Mouse (Mus musculus): ENCODE measurements around the gene Men1. TPM values are rescaled to one million over a fixed set of nuclear protein-coding genes. Genes with fewer than 3 reads are reported as not detected.
"Not testable (repeated sequence)": the region's sequence is repeated elsewhere in the genome, so short reads cannot be mapped to it uniquely, and the experiment has no call there.

The Men1 gene
- total RNA-seq (2017): 29.5 and 33.6 TPM in 2 replicates

DNA sequence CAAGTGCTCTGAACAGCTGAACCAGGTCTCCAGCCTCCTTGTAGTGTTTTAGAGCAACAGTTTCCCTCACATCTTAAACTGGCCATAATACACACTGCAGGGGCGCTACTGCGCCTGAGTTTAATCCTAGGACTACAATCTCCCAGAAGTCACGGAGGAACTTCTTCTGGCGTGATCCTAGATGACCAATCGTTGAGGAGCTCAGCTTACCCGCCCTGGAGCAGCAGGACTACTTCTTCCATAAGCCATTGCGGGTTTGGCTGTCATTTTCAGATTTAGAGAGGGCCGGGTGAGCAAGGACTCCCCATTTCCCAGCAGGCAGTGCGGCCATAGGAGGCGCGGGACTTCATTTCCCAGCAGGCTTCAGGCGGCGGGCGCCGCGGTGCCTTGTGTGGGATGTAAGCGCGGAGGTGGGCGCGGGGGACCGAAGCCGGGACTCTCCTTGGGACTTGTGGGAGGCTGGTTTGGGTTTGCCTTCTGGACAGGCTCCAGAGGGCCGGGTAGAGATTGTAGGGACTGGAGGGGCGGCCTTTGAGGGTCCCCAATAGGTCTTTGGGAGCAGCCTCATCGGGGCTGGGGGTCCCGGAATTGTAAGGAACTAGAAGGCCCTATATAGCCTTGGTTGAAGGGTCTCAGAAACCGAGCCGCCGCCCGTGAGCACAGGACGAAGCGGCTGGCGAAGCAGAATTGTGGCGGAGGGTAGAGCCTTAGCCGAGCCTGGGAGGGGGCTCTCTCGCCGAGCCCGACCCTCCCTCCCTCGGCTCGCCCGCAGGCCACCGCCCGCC, at the start of gene Men1:
TSS of gene Men1 (plus strand) at position 307 of the 785 bp plus-strand sequence.
- ATAC-seq (ENCODE audit: extremely low read depth, insufficient number of reproducible peaks, low FRiP score, poor library complexity, severe bottlenecking): peak; percentile 87

DNA sequence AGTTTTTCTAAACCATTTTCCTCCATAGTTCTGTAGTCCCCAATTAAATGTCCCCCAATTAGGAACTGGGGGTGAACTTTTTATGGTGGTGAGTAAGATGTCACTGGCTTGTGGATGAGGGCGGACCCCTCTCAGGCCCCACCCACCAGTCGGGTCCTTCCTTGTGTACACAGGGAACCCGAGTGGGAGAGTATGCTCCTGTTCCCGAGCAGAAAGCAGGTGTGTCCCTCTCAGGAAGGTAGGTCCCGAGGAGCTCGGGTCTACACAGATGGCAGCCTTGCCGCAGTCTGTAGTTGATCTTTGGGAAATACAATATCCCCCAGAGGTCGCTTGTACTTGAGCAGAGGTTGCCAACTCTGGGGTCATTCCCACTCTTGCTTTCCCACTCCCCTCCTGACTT, 49.6 kb upstream of the Men1 start:
- no peak for ATAC-seq (ENCODE audit: extremely low read depth, insufficient number of reproducible peaks, low FRiP score, poor library complexity, severe bottlenecking)

DNA sequence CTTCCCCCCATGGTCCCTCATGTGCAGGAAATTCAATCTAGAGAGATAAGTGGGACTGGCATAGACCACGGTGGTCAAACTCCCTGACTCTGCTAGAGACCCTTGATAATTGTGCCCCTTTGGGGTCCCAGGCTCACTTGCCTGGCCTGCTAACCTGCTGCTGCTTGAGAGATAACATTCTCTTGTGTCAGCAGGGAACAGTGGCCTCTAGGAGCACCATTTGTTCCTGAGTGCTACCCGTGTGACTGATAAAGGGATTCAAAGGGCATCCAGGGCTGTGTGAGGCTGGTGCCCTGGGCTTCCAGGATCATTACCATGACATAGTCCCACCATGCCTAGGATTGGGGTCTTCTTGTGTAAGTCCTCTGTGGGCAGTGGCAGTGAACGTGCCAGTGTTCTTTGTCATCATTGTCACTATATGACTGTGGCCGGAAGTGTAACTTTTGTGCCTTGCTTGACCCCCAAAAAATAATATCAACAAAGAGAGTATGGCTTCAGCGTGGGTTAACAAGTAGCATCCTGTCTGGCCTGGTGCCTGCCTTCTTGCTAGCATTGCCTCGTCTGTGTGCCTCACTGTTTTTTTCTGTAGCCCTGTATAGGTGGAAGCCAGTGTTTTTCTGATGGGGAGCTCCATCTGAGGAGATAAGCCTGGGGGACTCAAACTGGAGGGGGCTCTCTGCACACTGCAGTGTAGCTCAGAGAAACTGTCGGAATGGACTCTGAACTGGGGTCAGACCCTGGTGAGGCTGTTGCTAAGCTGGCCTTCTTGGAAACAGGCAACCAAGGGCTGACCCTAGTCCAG, 48.9 kb upstream of the Men1 start:
- ATAC-seq (ENCODE audit: extremely low read depth, insufficient number of reproducible peaks, low FRiP score, poor library complexity, severe bottlenecking): no peak

DNA sequence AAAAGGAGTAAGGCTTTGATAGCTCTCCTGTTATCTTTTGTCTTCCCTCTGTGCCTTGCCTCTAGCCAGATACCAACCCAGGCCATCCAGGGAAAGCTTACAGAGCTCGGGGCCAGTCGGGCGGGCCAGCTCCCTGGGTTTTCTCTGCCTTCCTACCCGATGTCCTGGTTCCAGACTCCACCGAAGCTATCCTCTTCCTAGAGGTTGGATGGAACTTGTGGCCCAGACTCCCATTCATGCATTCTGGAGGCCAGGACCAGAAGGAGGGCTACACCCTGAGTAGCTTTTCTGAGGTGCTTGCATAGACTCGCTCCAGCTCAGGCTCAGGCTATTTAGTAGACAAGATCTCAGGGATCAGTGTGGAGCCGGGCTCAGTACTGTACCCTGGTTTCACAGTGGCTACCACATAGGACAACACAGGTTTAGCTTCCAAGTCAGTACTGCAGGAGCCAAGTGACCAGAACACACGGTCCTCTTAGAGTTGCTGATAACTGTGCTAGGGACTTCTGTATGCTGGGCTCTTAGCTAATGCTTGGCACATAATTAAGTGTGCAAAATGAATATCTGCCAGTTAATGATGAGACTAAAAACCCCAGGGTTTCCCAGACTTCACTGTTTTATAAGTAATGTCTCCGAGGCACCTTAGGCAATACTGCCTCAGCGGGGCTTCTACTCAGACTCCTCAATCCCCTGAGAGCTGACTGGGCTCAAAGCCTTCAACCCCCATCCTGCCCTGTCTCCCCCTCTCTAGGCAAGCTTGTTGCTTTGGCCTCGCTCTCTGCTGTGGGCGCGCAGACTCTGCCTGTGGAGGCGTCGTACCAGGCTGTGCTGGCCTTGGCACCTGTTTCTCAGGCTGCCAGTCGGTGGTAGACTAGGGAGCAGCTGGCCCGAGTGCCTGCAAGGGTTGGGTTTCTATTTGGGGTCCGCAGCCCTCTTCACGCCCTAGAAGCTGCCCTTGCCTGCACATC, 48.1 kb upstream of the Men1 start:
- no peak for ATAC-seq (ENCODE audit: extremely low read depth, insufficient number of reproducible peaks, low FRiP score, poor library complexity, severe bottlenecking)

DNA sequence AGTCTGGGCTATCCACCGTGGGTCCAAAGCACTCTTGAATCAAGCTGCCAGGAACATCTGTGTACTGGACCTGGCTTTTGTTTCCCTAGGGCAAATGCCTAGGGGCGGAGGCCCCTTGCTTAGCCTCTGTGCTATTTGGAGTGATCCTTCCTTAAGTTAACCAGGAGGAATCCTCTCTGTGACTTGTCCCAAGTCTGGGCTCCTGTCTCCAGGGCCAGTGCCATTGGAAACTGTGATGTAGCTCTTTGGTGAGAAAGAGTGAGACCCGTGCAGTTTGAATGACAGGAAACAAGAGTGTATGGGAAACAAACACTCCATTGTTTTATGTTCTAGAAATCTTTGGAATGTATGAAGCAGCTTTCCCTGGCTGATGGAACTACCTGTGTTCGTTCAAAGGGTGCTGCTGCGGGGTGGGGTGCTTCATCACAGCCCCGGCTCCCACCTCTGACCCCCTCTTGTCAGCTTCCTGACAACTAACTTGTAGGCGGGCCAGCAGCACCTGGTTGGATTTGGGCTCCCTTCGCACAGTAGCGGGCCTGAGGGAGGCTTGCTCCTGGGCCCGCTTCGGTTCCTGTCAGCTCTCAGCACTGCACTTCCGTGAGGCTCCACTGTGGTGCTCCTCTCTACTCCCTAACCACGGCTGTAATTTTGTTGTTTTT, 46.4 kb upstream of the Men1 start:
- ATAC-seq (ENCODE audit: extremely low read depth, insufficient number of reproducible peaks, low FRiP score, poor library complexity, severe bottlenecking): no peak

DNA sequence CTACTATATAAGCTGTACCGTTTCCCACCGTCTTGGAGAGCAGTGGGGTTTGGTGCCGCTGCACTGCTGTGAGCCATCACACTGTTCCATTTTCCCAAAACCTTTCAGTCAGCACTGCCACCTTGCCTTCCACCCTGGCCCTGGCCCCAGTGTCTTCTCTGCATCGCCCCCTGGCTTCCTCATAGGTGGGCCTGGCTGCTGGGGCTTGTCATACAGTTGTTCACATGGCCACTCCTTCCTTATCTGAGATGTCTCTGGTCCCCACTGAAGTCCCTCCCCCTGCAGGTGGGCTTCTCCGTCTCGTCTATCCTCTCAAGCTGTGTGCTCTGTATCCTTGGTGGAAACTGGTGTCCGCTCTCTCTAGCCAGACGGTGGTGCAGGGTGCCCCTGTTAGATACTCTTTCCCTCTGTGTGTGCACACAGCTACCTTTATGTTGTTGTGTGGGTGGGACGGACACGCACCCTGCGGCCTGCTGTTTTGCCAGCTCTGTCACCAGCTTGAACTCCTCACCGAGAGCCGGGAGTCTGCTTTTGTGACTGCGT, 45.0 kb upstream of the Men1 start:
- ATAC-seq (ENCODE audit: extremely low read depth, insufficient number of reproducible peaks, low FRiP score, poor library complexity, severe bottlenecking): no peak

DNA sequence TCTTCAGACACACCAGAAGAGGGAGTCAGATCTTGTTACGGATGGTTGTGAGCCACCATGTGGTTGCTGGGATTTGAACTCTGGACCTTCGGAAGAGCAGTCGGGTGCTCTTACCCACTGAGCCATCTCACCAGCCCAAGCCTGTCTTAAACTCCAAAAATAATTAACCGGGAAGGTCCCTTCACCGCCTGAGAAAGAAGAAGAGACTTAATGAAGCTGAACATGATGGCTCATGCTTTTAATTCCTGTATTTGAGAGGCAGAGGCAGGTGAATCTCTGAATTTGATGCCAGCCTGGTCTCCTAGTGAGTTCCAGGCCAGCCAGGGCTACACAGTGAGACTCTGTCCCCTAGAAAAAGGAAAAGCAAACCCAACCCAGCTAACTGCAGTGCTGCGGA, 44.1 kb upstream of the Men1 start:
- ATAC-seq (ENCODE audit: extremely low read depth, insufficient number of reproducible peaks, low FRiP score, poor library complexity, severe bottlenecking): not testable (repeated sequence)

DNA sequence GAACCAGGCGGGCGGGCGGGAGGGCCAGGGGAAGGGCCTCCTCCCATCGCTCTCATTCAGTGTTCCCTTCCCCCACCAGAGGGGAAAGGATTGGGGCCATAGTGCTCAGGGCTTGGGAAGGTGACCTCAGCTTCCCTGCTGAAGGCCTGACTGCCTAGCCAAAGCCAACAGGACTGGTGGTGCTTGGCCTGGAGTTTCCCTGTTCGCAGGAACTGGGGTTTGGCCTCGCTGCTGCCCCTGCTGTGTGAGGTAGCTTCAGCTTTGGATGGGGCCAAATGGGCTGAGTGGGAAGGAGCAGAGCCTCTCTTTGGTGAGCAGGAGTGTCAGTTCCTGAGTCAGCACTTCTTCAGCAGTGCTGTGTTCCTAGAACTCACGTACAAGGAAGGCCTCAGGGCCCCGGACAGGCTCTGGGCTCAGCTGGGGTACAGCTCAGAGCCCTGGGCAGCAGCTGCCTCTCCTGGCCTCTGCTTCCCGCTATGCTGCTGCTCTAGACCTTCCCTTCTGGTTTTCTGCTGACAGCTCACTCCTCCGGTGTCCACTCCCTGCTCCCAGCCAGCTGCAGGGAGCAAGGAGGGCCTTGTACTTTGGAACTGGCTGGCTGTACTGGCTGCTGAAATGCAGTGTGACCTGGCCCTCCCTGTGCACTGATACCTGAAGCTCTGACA, 43.5 kb upstream of the Men1 start:
- no peak for ATAC-seq (ENCODE audit: extremely low read depth, insufficient number of reproducible peaks, low FRiP score, poor library complexity, severe bottlenecking)

DNA sequence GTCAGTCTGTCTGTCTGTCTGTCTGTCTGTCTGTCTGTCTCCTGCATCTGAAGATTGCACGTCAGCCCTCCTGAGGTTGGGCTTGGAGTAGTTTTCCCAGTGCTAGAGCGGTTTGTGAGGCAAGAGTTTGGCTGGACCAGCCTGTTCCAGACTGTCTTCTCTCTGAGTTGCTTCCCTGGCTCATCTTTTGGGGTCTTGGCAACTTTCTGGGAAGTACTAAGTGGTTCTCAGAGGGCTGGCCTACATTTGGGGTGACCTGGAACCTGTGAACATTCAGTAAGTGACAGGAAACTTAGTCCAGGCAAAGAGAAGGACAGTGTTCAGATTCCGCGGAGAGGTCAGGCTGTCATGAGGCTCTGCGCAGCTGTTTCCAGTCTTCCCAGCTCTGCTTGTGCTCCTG, 42.5 kb upstream of the Men1 start:
- no peak for ATAC-seq (ENCODE audit: extremely low read depth, insufficient number of reproducible peaks, low FRiP score, poor library complexity, severe bottlenecking)

DNA sequence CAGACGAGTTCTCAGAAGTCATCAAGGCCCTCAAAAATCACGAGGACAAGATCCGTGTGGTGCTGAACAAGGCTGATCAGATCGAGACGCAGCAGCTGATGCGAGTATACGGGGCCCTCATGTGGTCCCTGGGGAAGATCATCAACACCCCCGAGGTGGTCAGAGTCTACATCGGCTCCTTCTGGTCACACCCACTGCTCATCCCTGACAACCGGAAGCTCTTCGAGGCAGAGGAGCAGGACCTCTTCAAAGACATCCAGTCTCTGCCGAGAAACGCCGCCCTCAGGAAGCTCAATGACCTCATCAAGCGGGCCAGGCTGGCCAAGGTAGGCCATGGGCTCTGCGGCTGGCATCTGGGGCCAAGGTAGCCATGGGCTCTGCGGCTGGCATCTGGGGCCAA, 40.5 kb upstream of the Men1 start:
- ATAC-seq (ENCODE audit: extremely low read depth, insufficient number of reproducible peaks, low FRiP score, poor library complexity, severe bottlenecking): no peak

DNA sequence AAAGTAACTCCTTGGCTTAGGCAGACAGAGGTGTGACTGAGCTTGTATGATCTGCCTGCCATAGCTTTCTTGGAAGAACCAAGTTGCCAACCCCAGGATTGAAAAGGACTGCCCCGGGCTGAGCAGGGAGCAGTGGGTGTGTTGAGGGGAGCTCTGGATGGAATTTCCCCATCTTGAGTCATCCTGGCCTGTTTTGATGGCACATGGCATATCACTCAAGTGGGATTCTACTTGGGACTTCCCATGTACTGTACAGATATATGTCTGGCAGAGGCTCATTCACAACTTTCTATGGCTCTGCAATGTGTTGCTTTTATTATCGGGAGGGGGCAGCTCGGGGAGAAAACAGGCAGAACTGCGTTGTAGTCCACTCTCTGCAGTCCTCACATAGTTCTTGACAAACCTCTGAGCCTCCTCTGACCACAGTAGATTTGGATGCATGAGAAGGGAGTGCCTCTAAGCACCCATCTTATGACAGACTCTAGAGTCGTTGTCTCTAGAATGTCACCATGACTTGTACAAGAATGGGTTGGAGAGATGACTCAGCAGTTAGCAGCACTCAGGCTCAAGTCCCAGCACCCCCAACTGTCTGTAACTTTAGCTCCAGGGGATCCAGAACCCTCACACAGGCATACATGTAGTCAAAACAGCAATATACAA, 38.1 kb upstream of the Men1 start:
- ATAC-seq (ENCODE audit: extremely low read depth, insufficient number of reproducible peaks, low FRiP score, poor library complexity, severe bottlenecking): no peak

DNA sequence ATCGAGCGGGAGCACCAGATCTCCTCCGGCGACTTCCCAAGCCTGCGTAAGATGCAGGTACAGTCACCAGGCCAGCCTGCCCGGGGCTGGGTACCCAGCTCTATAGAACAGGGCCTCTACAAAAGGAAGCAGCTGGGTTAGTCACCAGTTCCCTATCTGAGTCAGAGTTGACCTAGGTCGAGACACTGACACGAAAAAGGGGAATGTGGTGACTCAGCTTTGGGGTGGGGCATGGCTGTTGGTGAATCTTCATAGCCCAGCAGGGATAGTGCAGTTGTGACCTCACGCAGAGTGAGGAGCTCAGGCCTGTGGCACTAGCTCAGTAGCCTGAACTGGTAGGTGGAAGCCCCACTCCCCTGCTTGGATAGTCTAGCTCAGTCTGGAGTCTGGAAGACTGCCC, 37.1 kb upstream of the Men1 start:
- peak; percentile 83 for ATAC-seq (ENCODE audit: extremely low read depth, insufficient number of reproducible peaks, low FRiP score, poor library complexity, severe bottlenecking)

DNA sequence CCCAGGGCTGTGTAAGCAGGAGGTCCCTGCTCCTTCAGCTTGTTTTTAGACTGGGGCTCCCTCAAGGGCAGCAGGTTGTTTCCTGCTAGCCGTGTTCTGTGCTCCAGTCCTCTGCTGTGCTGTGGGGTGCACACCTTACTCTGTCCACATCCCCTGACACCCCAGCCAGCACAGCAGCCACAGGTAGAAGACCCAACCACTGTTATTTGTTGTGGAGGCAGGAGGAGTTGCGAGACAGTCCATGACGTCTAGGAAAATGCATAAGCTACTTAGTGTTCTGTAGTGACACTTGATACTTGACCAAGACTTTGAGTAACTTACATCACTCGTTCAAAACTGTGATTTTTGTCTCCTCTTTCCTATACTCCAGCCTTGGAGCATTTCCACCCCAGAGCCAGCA, 35.8 kb upstream of the Men1 start:
- ATAC-seq (ENCODE audit: extremely low read depth, insufficient number of reproducible peaks, low FRiP score, poor library complexity, severe bottlenecking): no peak

DNA sequence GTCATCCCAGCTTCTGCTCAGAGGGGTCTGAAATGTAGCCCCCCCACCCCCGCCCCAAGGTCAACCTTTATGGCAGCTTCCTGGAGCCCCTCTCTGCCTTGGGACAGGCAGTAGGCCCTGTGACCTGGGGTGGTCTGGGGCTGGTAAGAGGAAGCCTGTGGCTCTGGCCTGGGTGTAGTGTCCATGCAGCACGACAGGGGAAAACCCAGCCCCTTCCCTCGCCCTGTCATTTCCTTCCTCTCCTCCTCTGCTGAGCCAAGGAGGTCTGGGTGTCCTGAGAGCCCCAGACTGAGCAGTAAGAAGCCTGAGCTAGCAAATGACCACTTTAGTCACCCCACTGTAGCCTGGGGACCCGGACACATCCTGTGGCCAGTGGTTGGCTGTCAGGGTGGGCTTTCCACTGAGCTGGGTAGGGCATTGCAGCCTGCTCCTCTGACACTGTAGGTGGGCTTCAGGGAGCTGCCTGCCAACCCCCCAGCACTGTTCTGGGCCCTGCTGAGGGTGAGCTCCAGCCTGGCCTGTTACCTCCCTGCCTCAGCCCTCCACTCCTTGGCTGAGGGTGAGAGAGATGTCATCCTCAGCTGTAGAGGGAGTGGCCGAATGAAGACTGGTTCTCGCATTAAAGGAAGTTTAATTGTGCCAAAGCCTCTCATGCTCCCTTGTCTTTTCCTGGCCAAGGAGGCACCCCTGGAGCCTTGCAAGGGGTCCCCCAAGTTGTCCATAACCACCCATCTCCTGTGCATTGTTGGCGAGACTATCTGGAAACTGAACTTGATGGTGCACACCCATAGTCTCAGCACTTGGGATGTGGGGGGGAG, 35.1 kb upstream of the Men1 start:
- no peak for ATAC-seq (ENCODE audit: extremely low read depth, insufficient number of reproducible peaks, low FRiP score, poor library complexity, severe bottlenecking)

DNA sequence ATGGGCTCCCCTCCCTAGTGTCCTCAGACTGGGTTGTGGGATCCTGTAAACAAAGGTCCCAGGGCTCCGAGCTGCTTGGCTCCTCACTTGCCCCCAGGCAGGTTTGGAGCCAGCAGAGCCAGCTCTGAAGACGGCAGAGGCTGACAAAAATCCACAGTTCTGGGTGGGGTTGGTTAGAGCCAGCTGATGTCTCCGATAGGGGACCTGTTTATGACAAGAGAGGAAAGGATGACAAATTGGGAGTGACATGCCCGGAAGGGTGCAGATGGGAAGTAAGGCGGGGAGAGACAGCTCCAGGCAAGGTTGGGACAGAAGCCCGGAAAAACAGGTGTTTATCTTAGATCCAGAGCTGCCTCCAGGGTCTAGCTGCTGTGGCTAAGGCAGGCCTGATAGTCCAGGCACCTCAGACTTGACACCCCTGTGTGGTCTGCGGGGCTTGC, 34.4 kb upstream of the Men1 start:
- no peak for ATAC-seq (ENCODE audit: extremely low read depth, insufficient number of reproducible peaks, low FRiP score, poor library complexity, severe bottlenecking)

DNA sequence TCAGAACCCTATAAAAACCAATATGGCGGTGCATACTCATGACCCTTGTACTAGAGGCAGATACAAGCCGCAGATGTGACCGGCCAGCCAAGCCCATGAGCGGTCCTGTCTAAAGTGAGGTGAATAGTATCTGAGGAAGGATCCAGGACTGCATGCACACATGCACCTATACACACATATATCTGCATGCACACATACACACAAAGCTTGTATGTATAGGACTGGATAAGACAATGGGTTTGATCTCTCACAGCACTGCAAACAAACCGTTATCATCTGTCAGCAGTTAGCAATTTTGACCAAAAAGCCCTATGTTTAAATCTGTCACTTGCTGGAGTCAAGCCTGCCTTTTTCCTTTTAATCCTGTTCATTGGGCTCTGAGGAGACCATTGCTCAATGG, 32.7 kb upstream of the Men1 start:
- ATAC-seq (ENCODE audit: extremely low read depth, insufficient number of reproducible peaks, low FRiP score, poor library complexity, severe bottlenecking): no peak

DNA sequence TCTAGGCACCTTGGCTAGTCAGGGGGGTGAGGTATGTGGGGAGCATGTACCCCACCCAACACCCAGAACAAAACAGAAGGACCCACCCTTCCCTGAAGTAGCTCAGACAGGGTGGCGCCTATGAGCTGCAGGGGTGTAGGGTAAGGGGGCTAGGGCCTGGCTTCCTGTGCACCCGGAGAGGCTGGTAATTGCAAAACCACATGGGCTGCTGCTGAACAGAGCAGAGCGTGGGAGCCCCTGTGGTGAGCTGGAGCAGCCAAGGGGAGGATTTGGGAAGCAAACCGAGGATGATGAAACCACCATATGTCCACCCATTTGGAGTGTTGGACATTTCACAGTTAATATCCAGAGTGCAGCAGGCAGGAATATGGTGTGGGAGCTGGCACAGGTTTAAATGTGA, 32.3 kb upstream of the Men1 start:
- ATAC-seq (ENCODE audit: extremely low read depth, insufficient number of reproducible peaks, low FRiP score, poor library complexity, severe bottlenecking): no peak

Data from neutrophil, adult 5-6 weeks (primary cell).